Mouse (Mus musculus) retina, adult 2 months (tissue): ENCODE results near the gene Rbms1.

Experiments used
- DNase-seq: peaks from one replicate; pipeline ENCODE4 v3.0.0-alpha.2; 2012; ENCODE audit warnings: low read depth, low spot score

Gene Rbms1

DNA sequence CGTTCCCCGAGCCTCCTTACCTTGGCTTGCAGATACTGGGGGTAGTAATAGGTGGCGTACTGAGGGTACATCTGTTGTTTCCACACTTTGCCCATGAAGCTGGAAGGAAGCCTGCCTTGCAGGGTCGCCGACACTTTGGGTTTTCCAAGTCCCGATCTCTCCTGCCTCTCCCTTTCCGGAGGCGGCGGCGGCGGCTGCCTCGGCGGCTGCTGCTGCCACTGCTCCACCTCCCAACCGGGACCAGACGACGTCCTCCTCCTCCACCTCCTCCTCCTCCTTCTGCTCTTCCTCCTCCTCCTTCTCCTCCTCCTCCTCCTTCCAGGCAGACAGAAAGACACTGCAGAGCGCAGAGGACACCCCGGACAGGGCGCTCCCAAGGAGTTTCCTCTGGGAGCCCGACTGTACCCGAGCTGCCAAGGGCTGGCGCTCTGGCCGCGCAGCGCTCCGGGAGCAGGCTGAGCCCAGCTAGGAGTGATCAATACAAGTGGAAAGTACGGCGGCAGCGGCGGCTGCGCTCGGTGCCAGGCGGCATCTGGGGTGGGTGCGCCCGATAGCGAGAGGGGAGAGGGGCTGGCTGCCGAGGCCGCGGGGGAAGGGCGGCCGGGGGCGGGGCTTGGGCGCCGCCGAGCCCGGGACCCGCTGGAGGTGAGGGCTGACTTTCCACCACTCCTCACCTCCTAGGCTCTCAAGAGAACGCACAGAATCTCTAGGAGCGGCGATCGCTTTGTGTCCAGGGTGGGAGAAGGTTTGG, at the start of gene Rbms1:
TSS of gene Rbms1 (minus strand) at position 522 of the 751 bp plus-strand sequence.
- DNase-seq: no peak

DNA sequence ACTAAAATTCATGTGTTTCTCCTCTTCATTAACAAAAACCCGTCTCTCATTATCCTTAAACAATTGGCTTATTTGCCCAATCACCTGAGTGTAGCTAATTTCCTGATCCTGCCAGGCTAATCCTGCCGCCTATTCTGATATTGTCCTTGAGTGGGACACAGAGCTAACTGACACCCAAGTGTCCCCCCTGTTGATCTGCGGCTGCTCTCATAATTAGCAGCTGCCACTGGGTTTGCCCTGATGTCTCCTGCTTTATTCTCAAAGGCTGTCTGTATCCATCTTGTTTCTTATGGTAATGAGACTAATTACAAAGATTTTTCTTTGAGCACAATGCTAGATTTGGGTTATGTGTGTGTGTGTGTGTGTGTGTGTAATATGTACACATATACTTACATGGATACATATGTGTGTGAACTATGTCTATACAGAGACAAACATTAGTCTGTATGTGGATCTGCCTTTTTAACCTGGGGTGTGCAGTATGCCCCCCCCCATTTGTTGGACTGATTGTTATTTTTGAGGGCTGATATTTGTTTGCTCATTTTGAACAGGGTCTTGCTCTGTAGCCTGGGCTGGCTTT, 49.3 kb upstream of the Rbms1 start:
- DNase-seq: no peak

DNA sequence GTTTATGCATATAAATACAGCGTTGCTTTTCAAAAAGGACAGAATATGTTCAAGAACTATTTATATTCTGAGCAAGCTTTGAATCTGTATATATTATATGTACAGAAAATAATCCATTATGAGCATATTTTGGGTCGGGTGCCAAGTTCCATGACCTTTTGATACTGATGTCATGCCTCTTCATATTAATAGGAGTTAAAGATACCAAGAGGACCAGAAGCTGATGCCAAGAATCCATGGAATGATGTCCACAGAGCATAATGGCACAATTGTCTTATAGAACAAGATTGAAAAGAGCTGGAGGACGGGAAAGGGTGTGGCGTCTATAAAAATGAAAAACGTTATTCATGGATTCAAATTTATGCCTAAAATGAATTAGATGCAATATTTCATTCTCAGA, 23.3 kb upstream of the Rbms1 start:
- no peak for DNase-seq

DNA sequence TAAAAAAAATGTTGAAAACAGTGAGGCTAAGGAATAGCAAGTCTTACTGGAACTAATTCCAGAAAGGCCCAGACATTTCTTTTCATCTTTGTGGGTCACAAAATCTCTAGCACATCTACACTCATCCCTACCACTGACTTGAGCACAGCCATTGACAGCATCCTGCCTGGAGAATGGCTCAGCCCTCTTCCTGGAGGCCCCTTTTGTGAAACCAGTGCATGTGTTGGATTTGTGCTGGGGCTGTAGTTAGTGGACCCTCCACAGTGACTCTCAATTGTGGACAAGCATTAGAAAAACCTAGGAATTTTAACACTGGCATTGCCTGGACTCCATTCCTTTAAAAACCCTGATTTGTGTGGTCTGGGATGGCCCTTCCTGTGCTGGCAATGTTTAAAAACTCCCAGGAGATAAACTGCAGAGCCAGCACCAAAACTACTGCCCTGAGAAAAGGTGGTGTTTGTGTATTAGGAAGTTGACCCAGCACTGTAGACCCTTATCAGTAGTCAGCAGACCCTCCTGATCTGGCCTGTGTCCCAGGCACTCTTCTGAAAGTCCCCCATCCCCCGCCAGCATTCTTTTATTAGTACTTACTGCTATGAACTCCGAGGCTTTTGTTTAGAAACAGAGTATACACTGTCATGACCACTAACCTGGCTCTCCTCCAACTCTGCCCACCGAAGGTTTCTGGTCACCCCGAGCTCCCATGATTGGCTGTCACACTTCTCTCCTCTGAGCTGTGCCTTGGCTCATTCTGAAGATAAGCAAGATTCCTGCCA, 15.7 kb upstream of the Rbms1 start:
- DNase-seq: no peak

DNA sequence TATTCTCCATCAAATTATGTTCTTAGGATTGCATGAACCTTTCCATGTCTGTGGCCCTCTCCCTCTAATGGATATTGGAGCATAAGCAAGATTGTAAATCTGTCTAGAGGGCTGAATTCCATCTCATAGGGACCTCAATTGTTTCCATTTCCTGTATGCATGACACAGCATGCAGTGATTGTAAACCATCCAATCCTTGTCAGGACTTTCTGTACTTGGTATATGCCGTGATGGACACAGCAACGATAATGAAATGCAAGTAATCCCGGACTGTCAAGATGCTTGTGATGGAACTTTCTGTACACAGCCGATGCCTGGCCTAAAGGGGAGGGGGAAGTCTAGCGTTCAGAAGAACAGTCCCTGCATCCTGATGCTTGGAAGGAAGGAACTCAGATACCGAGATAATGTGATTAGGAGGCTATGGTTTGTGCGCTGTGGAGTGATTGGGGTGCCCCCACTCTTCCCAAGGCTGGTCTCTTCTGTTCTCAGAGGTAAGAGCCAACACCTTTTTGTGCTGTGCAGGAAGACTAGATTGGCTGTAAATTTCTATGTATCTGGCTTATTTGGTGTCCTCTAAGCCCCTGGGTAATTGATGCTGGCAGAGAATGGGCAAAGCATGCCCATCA, 9.3 kb upstream of the Rbms1 start:
- no peak for DNase-seq

DNA sequence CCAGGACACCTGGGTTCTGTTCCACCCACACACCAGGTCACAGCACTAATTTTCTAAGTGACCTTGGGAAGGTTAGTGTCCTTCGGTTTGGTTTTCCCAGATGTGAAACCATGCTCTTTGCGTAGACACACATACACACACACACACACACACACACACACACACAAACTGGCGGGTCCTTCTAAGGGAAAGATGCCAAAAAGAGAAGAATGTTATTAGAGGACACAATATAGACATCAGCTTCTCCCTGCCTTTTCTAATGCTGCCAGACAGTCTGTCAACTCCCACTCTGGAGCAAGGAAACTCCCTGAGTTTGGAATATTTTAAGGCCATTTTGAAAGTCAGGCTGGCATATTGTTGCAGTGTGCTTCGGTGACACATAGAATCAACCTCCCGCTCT, 624 bp upstream of the Rbms1 start:
- DNase-seq: no peak

DNA sequence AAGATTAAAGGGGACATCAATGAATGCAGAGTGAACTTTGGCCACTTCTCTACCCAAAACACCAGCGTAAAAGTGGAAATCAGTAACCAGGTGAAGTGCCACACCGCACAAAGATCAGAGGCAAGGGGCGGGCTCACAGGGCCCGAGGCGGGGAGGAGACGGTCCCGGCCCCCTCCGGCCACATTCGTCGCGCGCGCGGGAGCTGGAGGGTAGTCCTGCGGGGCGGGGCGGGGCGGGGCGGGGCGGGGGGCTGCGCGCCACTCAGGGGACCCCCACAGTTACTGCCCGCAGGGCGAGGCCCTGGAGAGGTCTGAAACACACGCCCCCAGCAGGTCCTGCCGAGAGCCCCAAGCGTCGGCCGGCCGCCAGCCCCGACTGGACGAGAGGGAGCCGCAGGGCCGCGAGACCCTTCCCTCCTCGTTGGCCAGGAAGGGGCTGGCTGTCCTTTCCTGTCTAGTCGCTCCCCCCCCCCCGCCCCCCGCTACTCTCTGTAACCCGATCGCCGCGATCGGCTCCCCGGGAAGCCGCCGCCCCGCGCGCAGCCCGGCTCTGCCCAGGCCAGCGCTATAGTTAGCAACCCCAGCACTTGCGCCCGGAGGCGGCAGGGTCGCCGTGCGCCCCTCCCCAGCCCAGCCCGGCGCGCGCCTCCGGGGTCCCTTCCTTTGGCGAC, 856 bp downstream of the Rbms1 start:
- no peak for DNase-seq

DNA sequence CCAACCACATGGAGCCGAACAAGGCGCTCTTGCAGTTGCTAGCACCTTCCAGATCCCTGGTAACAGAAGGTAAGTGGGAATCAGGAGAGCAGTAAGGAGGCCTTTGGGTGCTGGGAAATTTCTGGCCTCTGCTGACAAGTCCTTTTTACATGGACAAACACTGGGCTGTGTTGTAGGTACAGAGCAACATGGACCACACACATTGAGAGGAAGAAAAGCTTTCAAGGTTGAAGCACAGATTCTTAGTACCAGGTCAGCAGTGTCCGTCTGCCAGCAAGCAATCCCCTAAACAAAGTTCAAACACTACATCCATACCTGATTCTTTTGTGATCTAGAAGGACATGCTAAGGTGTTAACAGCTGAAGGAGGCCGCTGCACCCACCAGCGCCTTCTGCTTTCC, 1.7 kb downstream of the Rbms1 start:
- no peak for DNase-seq

DNA sequence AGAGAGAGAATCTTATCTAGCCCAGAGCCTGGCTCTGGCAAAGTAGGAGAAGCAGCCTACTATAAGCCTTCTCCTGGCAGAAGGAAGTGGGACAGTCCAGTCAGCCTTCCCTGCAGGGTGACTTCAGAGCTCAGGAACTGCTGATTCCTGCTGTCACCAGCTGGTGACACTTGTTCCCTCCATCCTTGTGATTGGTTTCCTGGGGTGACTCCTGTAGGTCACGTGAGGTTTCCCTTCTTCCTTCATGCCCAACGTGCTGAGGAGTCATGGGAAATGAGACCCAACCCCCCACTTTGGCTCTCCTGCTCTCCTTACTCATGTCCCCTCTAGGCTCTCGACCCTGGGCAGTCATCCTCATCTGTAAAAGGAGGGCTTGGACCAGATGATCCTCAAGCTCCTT, 14.8 kb downstream of the Rbms1 start:
- no peak for DNase-seq

DNA sequence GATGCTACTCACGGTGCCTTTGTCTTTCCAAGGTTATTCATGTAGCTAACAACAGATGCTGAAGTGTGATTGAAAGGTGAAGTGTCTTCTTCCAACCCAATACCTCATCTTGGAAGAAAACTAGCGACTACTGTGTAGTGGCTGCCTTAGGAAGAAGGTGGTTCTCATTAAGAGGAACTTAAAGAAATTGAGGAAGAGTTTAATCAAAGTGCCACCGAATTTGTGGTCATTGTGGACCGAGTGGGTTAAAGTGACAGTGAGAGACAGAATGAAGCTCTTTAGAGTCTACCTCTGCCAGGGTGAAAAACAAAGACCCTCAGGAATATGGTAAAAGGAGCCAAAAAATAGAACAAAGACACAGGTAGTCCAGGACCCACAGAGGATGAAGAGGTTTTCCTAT, 15.2 kb downstream of the Rbms1 start:
- DNase-seq: no peak

DNA sequence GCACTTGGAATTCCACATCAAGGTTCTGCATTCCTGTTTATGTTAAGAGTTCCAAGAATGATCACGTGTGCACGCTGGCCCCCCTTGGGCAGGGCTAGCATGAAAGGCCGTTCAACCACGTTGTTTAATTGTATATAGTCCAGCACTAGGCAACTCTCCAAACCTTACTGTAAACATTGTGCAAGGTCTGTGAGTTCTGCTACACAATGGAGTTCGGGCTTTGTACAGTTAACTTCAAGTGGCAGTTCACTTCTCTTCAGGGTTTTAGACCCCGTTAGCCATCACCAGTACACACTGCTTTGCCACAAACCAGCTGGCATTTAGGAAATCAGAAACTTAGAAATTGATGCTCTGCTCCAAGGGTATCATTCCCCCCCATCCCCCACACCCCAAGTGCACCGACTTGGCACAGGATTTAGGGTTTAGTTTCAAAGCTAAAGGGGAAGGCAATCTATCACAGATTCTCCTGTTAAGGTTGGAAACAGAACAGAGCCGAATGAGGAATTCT, 22.5 kb downstream of the Rbms1 start:
- no peak for DNase-seq

DNA sequence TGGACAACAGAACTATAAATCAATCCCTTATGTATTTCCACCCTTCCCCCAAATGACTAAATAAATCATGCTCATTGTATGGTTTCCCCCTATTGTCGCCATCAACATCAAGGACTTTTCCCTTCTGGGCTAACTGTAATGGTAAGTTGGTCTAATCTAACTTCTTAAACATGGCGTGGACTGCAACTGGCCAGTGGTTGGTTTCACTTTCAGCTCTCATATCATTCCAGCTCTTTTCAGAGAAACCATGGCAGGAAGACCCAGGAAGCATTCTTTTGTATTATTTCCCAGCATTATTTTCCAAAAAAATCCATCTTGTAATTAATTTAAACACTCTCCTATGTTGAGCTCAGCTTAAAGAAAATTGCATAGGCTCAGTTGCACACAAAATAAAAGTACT, 23.0 kb downstream of the Rbms1 start:
- no peak for DNase-seq

DNA sequence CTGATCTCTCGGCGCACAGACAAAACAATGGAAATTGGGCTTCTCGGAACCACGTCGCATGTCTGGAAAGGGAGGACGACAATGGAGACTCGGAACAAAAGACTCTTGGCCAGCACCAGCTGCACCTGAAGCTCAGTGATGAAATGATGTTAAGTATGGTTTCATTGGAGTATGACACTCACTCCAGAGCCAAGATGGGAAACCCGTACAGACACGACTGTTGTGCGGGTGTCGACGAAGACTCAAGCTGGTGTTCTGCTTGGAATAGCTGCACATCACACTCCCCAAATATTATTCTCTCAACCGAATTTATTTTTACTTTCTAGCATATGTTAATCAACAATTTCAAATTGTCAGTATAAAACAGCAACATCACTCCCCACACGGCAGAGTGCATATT, 26.1 kb downstream of the Rbms1 start:
- no peak for DNase-seq

DNA sequence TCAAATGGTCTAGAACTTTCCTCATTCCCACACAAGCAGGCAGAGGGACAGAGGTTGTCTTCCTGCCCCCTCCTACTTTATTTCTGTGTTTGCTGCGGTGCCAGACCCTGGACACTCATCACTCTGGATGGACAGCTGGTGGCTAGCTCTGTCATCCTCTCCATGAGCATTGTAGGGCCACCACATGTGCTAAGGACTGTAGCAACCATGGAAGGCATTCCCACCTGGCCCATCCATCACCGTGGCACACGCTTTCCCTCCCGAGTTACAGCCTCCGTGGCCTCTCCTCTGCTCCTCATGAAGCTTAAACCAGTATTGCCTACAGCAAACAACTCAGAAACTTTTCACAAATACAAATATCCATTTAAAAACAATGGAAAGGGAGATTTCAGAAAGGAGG, 34.0 kb downstream of the Rbms1 start:
- DNase-seq: no peak

DNA sequence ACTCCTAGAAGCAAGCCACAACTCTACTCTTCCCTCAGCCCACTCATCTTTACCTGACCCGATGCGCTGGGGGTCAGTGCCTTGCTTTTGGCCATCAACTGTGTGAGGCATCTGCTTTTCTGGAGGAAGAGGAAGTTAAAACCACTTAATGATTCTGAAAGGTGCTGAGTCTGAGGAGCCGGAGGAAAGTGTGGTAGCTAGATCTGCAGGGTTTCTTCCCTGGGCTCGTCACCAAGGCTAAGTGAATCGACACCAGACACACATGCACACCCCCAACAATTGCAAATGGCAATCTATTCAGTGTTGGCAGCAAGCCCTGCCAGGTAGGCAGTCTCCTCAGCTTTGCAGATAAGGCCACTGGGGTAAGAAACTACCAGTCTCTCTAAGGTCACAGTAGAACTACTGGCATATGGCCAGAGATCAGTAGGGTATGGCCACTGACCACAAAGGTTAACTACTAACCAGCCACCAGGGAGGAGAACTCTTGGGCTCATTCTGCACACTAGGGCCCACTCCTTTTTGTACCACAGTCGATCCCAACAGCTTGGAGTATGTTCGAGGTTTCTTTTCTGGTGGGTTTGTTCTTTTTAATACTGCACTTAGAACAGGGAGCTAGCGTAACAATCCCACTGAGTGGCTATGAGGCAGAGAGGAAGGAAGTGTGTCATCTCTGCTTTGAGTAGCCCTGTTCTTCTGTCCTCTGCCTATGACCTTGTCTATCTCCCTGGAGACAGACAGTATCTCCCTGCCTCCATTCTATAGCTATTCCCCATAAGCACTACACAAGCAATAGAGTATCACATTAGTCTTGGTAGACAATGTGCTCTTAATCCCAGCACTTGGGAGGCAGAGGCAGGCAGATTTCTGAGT, 34.9 kb downstream of the Rbms1 start:
- no peak for DNase-seq

DNA sequence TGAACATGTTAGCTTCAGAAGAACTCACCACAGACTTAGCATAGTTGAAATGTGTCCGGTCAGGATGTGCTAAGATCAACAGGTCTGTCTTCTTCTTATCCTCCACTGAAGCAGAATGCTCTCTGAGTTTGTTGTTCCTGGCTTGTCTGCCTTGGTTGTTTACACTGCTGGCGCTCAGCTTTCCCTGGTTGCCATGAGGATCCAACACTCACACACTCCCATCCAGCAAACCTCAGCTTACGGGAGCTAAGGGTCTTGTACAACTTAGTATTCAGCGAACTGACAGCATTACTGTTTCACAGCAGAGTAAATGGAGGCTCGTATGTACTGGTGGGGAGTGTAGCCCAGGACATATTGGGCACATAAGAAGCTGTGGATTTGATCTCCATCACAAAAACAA, 37.9 kb downstream of the Rbms1 start:
- DNase-seq: no peak

DNA sequence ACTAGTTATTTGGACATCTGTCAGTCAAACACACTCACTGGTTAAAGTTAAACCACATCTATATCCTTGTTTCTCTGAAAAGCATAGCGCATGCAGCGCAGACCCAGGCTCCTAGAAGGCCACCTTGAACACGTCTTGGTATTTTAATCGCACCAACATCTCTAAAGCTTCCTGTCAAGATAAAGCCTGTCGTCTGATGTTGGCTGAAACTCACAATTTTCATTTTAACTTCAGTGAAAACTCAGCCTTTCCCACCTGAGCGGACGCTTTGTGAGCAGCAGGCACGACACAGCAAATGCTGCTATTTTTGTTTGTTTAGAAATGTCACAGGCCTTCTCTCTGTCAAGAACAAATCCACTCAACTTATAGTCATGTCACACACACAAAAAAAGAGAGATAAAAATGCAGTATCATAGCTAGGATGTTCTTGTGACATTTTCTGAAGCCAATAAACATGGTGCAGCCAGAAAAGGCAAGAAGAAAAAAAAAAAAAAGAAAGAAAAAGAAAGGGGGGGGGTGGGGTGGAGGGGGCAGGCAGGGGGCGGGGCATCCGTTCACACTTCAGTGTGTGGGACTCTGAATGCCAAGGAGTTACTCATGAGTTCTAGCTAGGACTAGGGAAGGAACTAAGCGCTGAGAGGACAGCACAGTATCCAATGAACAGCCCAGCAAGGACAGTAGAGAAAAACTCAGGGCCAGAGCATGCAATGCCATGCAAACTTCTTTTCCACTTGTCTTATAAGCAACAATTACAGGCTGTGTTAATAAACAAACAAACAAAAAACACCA, 39.0 kb downstream of the Rbms1 start:
- DNase-seq: no peak

DNA sequence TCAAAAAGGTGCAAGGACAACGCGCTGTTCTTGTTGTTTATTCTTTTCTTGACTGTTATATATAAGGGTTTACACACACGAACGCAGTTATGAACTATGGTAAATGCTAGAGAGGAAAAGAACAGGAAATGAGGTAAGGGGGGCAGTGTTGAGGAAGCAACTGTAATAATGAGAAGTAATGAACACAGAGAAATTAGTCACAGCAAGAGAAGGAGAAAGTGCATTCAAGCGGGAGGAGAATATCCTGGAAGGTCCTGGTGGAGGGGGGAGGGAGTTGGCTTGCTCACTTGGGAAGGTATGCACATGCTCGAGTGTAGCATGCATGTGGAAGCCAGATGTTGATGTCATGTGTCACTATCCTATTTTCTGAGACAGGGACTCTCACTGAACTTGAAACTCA, 39.9 kb downstream of the Rbms1 start:
- DNase-seq: no peak

DNA sequence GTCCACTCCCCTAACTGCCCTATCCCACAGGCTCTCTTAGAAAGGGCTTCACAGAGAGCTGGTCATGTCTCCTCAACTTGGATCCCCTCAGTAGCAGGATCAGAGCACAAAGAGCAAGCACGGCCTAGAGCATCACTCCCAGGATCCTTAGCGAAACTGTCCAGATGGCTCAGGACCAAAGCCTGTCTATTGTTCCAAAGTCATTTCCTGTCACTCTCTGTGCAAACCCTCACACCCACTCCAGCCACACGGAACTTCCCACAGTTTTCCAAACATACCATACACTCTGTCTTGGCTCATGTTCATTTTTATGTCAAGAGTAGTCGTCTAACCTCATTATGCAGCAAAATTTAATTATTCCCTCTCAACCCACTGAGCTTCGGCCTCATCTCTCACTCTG, 40.6 kb downstream of the Rbms1 start:
- DNase-seq: no peak

DNA sequence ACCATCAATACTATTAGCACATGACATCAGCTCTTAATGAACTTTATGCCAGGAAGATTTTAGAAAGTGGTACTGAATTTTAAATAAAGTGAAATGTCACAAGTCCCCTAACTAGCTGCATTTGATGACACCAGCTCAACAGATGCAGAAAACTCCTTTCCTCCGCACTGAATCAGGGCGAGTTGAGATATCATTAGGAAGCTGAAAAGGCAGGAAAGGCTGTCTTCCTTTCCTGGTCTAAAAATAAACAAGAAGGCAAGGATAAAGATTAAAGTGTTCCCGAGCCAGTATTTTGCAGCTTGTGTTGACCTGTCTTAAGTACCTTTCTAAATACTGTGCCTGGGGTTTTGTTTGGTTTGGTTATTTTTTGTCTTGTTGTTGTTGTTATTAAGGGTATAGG, 42.9 kb downstream of the Rbms1 start:
- no peak for DNase-seq
